Mouse (Mus musculus): ENCODE results near the gene Mettl9.

The Mettl9 gene

GRCm38 (mm10) chr7:121107851-121108250 is 73.6 kb downstream of the Mettl9 start:
- 80% methylated on average over 3 of the region's 3 CpGs for whole genome bisulfite sequencing

GRCm38 (mm10) chr7:121111321-121111720 is 77.1 kb downstream of the Mettl9 start:
- WGBS, result 53% methylated on average over 3 of the region's 3 CpGs

- WGBS, result 65% methylated on average over 3 of the region's 3 CpGs
Observed at GRCm38 (mm10) chr7:121111762-121112161, 77.5 kb downstream of the Mettl9 start.

GRCm38 (mm10) chr7:121120143-121120818 is 86.0 kb downstream of the Mettl9 start:
- 10% methylated on average over 10 of the region's 10 CpGs for WGBS

Data from cerebral cortex, adult 2 months (tissue).